Mouse (Mus musculus): ENCODE measurements around the gene Tbce.
"Not testable (repeated sequence)": the region's sequence is repeated elsewhere in the genome, so short reads cannot be mapped to it uniquely, and the experiment has no call there.

Tbce gene

DNA sequence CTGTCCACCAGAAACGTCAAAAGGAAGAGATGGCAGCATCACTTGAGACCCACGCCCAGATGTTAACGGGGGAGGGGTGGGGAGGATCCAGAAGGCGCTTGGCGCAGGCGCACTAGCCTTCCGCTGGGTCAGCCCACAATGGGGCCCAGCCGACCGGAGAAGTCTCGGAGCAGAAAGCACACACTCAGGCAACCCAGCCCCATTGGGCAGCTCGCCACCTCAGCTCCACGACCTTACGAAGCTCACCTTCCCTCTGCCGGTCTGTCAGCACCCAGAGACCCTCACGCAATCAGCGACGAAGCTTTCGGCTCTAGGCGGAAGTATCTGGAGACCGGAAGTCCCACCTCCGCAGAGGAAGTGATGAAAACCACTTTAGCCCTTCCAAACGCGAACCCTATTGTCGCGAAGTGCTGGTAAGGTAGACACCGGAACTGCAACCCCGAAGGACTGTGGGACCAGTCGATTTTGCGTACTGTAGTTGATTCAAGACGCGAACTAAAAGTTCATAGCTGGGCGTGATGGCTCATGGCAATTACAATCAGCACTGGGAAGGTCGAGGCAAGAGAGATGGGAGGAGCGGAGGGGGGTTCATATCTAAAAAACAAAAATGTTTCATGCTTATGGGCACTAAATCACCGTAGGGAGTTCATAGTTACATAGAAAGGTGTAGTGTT is at the start of gene Tbce:
Tbce (minus strand) TSS at position 347 of the 674 bp plus-strand sequence.
- peak; percentile 90 for DNase-seq (ENCODE audit: extremely low read depth, low read depth)

GRCm38 (mm10) chr13:14088669-14089068 is 49.2 kb upstream of the Tbce start:
- no peak for DNase-seq (ENCODE audit: extremely low read depth, low read depth)

- DNase-seq (ENCODE audit: extremely low read depth, low read depth): no peak
These were observed 35.9 kb upstream of the Tbce start for GRCm38 (mm10) chr13:14075326-14075725.

DNA sequence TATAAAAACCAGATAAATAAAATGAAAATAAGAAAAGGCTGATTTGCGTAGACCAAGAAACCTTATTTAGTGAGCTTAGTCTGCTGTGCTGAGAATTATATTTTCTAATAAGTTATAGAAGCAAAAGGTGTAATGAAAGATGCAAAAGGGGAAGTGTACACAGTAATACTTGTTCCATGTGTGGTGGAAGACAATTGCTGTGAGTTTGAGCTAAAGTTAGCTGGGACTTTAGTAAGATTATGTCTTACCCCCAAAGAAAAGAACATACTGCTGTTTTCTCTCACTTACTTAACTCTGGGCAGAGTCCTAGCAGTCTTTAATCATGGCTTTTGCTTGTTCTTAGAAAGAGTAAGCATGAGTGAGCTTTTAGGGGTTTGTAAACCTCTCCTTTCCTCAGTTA is 34.9 kb upstream of the Tbce start:
- DNase-seq (ENCODE audit: extremely low read depth, low read depth): no peak

- DNase-seq (ENCODE audit: extremely low read depth, low read depth): no peak
These were observed 29.9 kb upstream of the Tbce start for GRCm38 (mm10) chr13:14069291-14069690.

GRCm38 (mm10) chr13:14068035-14068434 is 28.6 kb upstream of the Tbce start:
- DNase-seq (ENCODE audit: extremely low read depth, low read depth): no peak

DNA sequence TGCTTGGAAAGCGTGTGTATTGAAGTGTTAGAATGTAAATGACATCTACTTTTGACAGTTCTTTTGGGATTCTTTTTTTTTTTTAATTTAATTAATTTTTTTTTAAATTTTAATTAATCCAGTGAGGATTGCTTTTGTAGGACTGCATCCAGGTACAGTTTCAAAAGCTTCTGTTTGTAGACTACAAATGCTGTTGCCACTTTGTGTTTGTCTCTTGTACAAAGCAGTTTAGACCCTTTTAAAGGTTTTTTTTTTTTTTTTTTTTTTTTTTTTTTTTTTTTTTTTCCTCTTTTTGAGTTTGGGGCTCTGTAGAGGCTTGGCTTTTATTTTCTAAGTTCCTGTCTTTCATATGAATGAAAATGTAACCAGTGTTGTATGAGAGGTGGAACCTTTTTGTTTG is 26.3 kb upstream of the Tbce start:
- DNase-seq (ENCODE audit: extremely low read depth, low read depth): no peak

DNA sequence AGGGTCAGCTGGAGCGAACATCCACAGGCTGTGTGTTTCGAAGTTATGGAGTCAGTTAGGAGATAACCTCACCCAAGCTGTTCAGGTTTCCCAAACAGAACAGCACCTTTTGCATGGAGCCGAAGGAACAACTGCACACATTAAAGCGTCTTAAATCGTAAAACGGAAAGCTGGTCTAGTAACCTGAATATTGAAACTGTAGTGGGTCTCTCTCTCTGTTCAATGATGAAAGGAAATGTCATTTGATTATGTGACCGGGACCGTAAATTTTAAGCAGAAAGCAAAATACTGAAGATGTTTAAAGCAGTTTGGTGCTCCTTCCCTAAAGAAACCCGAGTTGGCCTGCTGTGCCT is 25.6 kb upstream of the Tbce start:
- no peak for DNase-seq (ENCODE audit: extremely low read depth, low read depth)

DNA sequence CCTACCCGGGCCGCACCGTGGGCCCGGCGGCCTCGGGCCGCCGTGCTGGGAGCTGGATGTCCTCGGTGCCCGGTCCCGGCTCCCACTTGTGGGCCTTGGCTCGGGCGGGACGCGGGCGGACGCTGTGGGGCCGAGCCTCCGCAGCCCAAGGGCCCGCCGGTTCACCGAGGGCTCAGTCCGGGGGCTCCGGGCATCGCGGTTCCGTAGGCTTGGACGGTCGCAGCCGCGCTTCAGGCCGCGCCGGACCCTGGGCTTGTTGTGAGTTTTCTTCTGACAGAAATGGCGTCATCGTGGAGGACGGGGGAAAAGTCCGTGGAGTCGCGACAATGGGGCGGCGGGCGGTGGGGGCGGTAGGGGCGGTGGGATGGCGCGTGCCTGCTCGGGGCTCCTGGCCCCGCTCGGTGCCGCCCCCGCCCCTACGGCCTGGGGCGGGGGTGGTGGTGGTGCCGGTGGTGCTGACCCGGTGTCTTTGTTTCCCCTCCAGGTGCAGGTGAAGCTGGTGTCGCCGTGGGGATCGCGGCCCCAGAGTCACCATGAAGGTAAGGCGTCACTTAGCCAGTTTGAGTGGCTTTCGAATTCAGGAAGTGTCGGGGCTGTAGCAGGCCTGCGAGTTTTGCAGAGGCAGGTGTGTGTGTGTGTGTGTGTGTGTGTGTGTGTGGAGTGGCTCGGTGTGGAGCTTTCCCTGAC is 25.0 kb upstream of the Tbce start:
- peak; percentile 50 for DNase-seq (ENCODE audit: extremely low read depth, low read depth)

- DNase-seq (ENCODE audit: extremely low read depth, low read depth): no peak
These were observed 24.5 kb upstream of the Tbce start for GRCm38 (mm10) chr13:14063942-14064271.

GRCm38 (mm10) chr13:14063013-14063941 is 23.8 kb upstream of the Tbce start, which contains the start of the genes Arid4b and Ggps1:
Arid4b (plus strand) TSS chr13:14063232.
Ggps1 (minus strand) TSS chr13:14063488.
- peak; percentile 99 for DNase-seq (ENCODE audit: extremely low read depth, low read depth)

DNA sequence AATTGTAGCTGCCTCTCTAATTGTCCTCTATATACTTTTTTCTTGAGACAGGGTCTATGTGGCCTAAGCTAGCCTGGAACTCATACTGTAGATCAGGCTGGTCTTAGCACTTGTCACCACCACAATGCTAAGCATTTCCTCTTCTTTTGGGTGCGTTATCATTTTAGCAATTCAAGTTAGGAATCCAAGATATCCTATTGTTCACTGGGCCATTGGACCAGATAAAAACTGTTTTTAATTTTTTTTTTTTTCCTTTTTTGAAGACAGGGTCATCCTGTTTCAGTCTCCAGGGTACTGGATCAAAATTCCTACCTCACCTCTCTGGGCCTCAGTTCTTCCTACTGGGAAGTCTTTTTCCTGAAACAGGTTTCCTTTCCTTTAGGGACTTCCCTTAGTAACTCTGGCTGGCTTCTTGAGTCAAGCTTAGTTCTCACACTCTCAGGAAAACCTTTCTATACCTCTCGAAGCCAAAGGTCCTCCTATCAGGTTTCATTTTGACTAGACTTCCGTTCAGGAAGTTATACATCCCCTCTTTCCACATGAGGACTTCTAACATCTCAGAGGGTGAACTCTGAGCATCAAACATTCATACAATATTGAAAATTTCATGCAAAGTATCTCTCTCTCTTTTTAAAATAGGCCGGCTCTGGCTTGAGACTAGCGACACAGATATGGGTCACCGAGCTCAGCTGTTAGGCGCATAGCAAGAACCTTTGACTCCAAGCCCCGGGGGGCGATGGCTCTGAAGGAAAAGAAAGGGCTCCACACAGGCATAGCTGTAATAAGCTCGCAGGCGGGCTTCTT is 23.0 kb upstream of the Tbce start:
- DNase-seq (ENCODE audit: extremely low read depth, low read depth): no peak

GRCm38 (mm10) chr13:14059582-14059981 is 20.1 kb upstream of the Tbce start:
- DNase-seq (ENCODE audit: extremely low read depth, low read depth): no peak

GRCm38 (mm10) chr13:14056801-14057200 is 17.4 kb upstream of the Tbce start:
- DNase-seq (ENCODE audit: extremely low read depth, low read depth): no peak

GRCm38 (mm10) chr13:14049878-14050277 is 10.4 kb upstream of the Tbce start:
- no peak for DNase-seq (ENCODE audit: extremely low read depth, low read depth)

GRCm38 (mm10) chr13:14044521-14044920 is 5.1 kb upstream of the Tbce start:
- DNase-seq (ENCODE audit: extremely low read depth, low read depth): no peak

- DNase-seq (ENCODE audit: extremely low read depth, low read depth): no peak
These were observed 4.4 kb upstream of the Tbce start for GRCm38 (mm10) chr13:14043851-14044250.

- no peak for DNase-seq (ENCODE audit: extremely low read depth, low read depth)
These were observed 748 bp upstream of the Tbce start for GRCm38 (mm10) chr13:14040186-14040585.

DNA sequence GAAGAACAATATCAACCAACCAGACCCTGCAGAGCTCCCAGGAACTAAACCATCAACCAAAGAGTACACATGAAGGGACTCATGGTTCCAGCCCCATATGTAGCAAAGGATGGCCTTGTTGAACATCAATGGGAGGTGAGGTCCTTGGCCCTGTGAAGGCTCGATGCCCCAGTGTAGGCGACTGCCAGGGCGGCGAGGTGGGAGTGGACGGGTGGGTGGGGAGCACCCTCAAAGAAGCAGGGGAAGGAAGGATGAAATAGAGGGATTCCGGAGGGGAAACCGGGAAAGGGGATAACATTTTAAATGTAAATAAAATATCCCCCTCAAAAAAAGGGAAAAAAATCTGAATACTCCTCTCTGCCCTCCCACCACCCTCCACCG is 537 bp downstream of the Tbce start:
- no peak for DNase-seq (ENCODE audit: extremely low read depth, low read depth)

DNA sequence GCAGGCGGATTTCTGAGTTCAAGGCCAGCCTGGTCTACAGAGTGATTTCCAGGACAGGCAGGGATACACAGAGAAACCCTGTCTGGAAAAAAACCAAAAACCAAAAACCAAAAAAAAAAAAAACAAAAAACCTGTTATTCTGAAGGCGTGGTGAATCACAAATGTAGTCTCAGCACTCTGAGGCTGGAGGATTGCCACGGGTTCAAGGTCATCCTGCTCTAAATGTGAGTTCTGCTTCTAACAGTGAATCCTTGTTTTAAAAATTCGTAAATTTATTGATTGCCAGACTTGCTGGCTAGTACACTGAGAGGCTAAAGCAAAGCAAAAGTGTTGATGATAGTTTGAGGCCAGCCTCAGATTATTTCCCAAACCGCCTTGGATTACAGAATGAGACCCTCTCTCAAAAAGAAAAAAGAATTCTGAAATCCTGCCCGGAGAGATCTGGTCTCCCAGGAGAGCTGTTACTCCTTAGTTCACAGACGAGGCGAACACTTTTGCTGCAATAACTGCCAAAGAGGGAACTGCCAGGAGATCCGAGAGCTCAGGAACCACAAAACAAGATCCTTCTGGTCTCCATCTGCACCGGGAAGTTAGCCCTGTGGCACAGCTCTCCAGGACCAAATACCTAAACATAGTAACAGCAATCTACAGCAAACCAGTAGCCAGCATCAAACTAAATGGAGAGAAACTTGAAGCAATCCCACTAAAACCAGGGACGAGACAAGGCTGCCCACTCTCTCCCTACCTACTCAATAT is 3.4 kb downstream of the Tbce start:
- DNase-seq (ENCODE audit: extremely low read depth, low read depth): no peak

DNA sequence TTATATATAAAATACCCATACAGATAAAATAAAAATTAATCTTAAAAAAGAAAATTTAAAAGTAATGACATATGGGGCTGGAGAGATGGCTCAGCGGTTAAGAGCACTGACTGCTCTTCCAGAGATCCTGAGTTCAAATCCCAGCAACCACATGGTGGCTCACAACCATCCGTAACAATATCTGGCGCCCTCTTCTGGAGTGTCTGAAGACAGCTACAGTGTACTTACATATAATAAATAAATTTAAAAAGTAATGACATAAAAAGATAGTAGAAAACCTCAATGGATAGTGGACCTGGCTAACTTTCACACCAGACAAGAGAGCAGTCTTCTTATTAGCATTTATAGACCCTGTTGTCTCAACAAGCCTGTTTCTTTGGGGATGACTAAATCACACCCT is 4.1 kb downstream of the Tbce start:
- not testable (repeated sequence) for DNase-seq (ENCODE audit: extremely low read depth, low read depth)

All from MEL-GATA-1-ER (cell line).